Mouse (Mus musculus) c-Kit-positive CD71-negative TER-119-negative erythroid progenitor cells, embryonic 14.5 days (primary cell): ENCODE data around the gene Dhdh.

Experiments used
- DNase-seq: peaks from one replicate; pipeline ENCODE4 v3.0.0-alpha.2; 2013; ENCODE audit warnings: low read depth

Dhdh gene

GRCm38 (mm10) chr7:45451344-45451982, 37.1 kb downstream of the Dhdh start:
- peak; percentile 83 for DNase-seq

GRCm38 (mm10) chr7:45449974-45450373, 38.6 kb downstream of the Dhdh start:
- DNase-seq, result no peak

- DNase-seq, result no peak
These were observed 41.1 kb downstream of the Dhdh start for GRCm38 (mm10) chr7:45447325-45447990.

GRCm38 (mm10) chr7:45446589-45446988, 42.0 kb downstream of the Dhdh start:
- DNase-seq, result no peak

- DNase-seq, result no peak
These were observed 44.8 kb downstream of the Dhdh start for GRCm38 (mm10) chr7:45443526-45444420.

- no peak for DNase-seq
These were observed 50.9 kb downstream of the Dhdh start, which contains the start of gene Ruvbl2 for GRCm38 (mm10) chr7:45437521-45438276. Gene Ruvbl2, minus strand, starts transcription at chr7:45438096.

GRCm38 (mm10) chr7:45437046-45437445, 51.6 kb downstream of the Dhdh start:
- DNase-seq, result no peak

GRCm38 (mm10) chr7:45436444-45436843, 52.2 kb downstream of the Dhdh start:
- DNase-seq, result no peak

GRCm38 (mm10) chr7:45435038-45435437, 53.6 kb downstream of the Dhdh start:
- no peak for DNase-seq

GRCm38 (mm10) chr7:45434203-45435015, 54.2 kb downstream of the Dhdh start, which contains the start of gene Gys1:
Gene Gys1, plus strand, starts transcription at chr7:45434844.
- peak; percentile 99 for DNase-seq

GRCm38 (mm10) chr7:45433835-45434202, 54.8 kb downstream of the Dhdh start:
- no peak for DNase-seq

- no peak for DNase-seq
These were observed 62.0 kb downstream of the Dhdh start for GRCm38 (mm10) chr7:45426556-45426955.

GRCm38 (mm10) chr7:45421194-45421593, 67.4 kb downstream of the Dhdh start:
- no peak for DNase-seq
